Mouse (Mus musculus) heart, embryonic 13.5 days (tissue): ENCODE measurements around the gene Entpd2. TPM values are rescaled to one million over a fixed set of nuclear protein-coding genes. Genes with fewer than 3 reads are reported as not detected.

Experiments used
- ATAC-seq: fragments of 200-750 bp; cut with Nextera tagmentation; 2 replicates; pipeline ENCODE4 v1.8.0; 2017; ENCODE audit warnings: moderate TSS enrichment; ENCODE audit not compliant: insufficient number of reproducible peaks, low FRiP score, low TSS enrichment; ENCODE audit errors: extremely low read depth
- H3K27ac ChIP-seq: fragments of 300-500 bp; sonication (generic); replicated peaks from 2 replicates; pipeline ENCODE4 v1.5.1; 2015; ENCODE audit warnings: moderate library complexity, mild to moderate bottlenecking, inconsistent platforms
- H3K27me3 ChIP-seq: fragments of 300-500 bp; sonication (generic); replicated peaks from 2 replicates; pipeline ENCODE4 v1.6.1; 2015; ENCODE audit warnings: mild to moderate bottlenecking, inconsistent platforms
- H3K36me3 ChIP-seq: fragments of 300-500 bp; sonication (generic); 2 replicates; pipeline ENCODE4 v1.6.1; 2015; ENCODE audit warnings: mild to moderate bottlenecking, inconsistent platforms
- H3K4me1 ChIP-seq: fragments of 300-500 bp; sonication (generic); 2 replicates; pipeline ENCODE4 v1.6.1; 2015; ENCODE audit warnings: inconsistent platforms
- H3K4me2 ChIP-seq: fragments of 300-500 bp; sonication (generic); 2 replicates; pipeline ENCODE4 v1.6.1; 2015; ENCODE audit warnings: inconsistent platforms, mild to moderate bottlenecking, moderate library complexity
- H3K4me3 ChIP-seq: fragments of 300-500 bp; sonication (generic); 2 replicates; pipeline ENCODE4 v1.5.1; 2015; ENCODE audit warnings: moderate library complexity, mild to moderate bottlenecking, inconsistent platforms
- H3K9ac ChIP-seq: fragments of 300-500 bp; sonication (generic); 2 replicates; pipeline ENCODE4 v1.6.1; 2015; ENCODE audit warnings: inconsistent platforms, mild to moderate bottlenecking, moderate library complexity
- H3K9me3 ChIP-seq: fragments of 300-500 bp; sonication (generic); 2 replicates; pipeline ENCODE4 v1.6.1; 2016; ENCODE audit warnings: inconsistent platforms
- WGBS: fragments of 180-500 bp; shearing (Covaris S2); methylation state at CpG from one replicate; pipeline ENCODE4 v1.1.7; 2015; ENCODE audit warnings: mixed read lengths; 5-methylcytosine and 5-hydroxymethylcytosine counted together
- polyA plus RNA-seq: library from polyadenylated mRNA; unstranded; fragments of >200 nt; fragmentation: Nextera tagmentation; extraction: Ambion mirVana; gene quantifications from 2 replicates; pipeline ENCODE4 v1.2.1, GENCODE M21; 2015

Gene Entpd2
- polyA plus RNA-seq, 1 experiment from 2014 or later = 0.51 TPM

GRCm38 (mm10) chr2:25364761-25365090 is 30.9 kb upstream of the Entpd2 start:
- H3K9ac ChIP-seq = peak overlapping the region; percentile 87
- ATAC-seq = no peak
- H3K4me3 ChIP-seq = peak overlapping the region; percentile 71
- no peaks in the 10 kb centered on the region for H3K9me3 ChIP-seq
- peaks cover 10% of the 10 kb centered on the region for H3K4me1 ChIP-seq
- H3K4me2 ChIP-seq = peak overlapping the region; percentile 96
- WGBS = 32% methylated on average over 9 of the region's 9 CpGs
- 0 out of 2 replicates have a peak, but pooled peaks cover 3% of the 10 kb centered on the region for H3K36me3 ChIP-seq
- H3K27me3 ChIP-seq = peaks cover 48% of the 10 kb centered on the region
- no peak overlapping the region for H3K27ac ChIP-seq

DNA sequence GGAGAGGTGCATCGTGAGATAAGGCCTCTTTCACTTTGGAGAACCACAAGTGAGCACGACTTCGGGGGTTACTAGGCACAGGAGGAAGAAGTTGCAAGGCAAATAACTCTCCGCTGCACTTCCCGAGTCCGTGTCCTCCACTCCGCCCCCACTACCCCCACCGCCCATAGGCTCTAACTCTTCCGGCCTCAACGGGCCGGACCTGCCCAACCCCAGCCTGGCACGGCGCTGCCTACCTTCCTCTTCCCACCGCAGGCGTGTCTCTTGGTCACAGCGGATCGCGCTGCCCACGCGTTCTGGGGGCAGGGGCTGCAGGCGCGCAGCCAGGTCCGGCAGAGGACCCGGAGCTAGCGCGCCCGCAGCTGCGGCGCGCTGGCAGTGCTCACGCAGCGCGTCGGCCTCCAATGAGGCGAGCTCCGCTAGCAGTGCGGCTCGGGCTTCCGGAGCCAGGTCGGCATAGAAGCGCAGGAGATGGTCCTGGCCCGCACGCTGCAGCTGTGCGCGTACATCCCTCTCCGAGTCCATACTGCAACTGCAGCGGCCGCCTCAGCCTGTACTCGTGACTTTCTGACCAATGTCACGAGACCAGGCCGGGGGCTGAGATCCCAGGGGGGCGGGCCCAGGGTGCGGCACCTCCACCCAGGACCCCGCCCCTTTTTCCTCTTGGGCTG is 30.4 kb upstream of the Entpd2 start, which contains the start of gene Uap1l1:
TSS of gene Uap1l1 (minus strand) at position 592 of the 671 bp plus-strand sequence.
- H3K4me3 ChIP-seq = peak within 1 kb of the TSS; percentile 71
- H3K9me3 ChIP-seq = no peaks in the 10 kb centered on the region
- WGBS = under 1% methylated on average over 54 of the region's 54 CpGs
- no peaks in the 10 kb centered on the region for H3K36me3 ChIP-seq
- peak within 1 kb of the TSS; percentile 96 for H3K4me2 ChIP-seq
- peaks cover 10% of the 10 kb centered on the region for H3K4me1 ChIP-seq
- peak within 1 kb of the TSS; percentile 87 for H3K9ac ChIP-seq
- H3K27me3 ChIP-seq = peaks cover 52% of the 10 kb centered on the region
- no peak within 1 kb of the TSS; the same call in 1 of the 2 replicates for H3K27ac ChIP-seq
- ATAC-seq = peak; percentile 77

- H3K4me2 ChIP-seq = no peak overlapping the region
- peaks cover 31% of the 10 kb centered on the region for H3K4me1 ChIP-seq
- no peaks in the 10 kb centered on the region for H3K9me3 ChIP-seq
- no peak overlapping the region for H3K4me3 ChIP-seq
- 67% methylated on average over 3 of the region's 3 CpGs for WGBS
- H3K27ac ChIP-seq = no peak overlapping the region
- ATAC-seq = no peak
- peaks cover 49% of the 10 kb centered on the region for H3K27me3 ChIP-seq
- peaks cover 3% of the 10 kb centered on the region for H3K36me3 ChIP-seq
- H3K9ac ChIP-seq = no peak overlapping the region
These were observed 25.7 kb upstream of the Entpd2 start for GRCm38 (mm10) chr2:25369996-25370395.

DNA sequence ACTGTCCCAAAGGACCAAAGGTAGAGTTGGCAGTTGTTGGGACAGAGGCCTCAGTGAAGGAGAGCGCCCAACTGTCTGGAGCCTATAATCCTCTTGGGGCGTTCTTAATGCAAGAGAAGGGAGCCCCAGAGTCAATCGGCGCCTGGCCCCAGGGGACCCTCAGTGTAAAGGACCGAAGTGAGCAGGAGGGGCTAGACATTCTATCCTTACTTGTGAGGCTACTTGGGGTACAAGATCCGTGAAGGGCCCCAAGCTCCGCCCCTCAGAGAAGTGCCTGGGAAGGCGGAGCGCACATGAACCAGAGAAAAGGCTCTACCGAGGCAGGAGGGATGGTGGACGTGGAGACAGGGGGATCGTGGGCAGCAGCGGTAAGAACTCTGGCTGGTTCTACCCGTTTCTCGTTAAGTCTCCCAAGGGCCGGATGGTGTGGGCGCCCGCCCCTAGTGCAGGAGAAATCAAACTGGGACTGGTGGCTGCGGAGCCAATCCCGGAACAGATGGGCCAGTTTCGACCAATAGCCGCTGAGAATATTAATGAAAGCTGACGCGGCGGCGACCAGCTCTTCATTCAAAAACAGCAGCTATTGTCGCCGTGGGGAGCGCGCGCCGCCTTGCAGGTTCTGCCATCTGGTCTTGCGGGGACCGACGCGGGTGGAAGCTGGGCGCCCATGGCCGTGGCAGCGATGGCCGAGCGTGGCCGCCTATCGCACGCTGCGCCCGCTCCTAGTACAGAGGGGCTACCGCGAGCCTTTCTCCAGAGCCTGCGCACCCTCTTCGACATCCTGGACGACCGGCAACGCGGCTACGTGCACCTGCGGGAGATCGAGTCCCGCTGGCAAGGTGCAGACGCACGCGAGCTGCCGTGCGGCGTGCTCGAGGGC is 23.7 kb upstream of the Entpd2 start, which contains the start of gene Sapcd2:
TSS of gene Sapcd2 (plus strand) at position 558 of the 880 bp plus-strand sequence.
- ATAC-seq = peak; percentile 68; the same call in 1 of the 2 replicates
- WGBS = 1% methylated on average over 65 of the region's 65 CpGs
- peaks cover 27% of the 10 kb centered on the region for H3K4me1 ChIP-seq
- peak within 1 kb of the TSS; percentile 51 for H3K27ac ChIP-seq
- peak within 1 kb of the TSS; percentile 86 for H3K9ac ChIP-seq
- H3K27me3 ChIP-seq = peaks cover 38% of the 10 kb centered on the region
- peak within 1 kb of the TSS; percentile 76 for H3K4me3 ChIP-seq
- H3K4me2 ChIP-seq = peak within 1 kb of the TSS; percentile 96
- H3K36me3 ChIP-seq = peaks cover 17% of the 10 kb centered on the region
- H3K9me3 ChIP-seq = no peaks in the 10 kb centered on the region

DNA sequence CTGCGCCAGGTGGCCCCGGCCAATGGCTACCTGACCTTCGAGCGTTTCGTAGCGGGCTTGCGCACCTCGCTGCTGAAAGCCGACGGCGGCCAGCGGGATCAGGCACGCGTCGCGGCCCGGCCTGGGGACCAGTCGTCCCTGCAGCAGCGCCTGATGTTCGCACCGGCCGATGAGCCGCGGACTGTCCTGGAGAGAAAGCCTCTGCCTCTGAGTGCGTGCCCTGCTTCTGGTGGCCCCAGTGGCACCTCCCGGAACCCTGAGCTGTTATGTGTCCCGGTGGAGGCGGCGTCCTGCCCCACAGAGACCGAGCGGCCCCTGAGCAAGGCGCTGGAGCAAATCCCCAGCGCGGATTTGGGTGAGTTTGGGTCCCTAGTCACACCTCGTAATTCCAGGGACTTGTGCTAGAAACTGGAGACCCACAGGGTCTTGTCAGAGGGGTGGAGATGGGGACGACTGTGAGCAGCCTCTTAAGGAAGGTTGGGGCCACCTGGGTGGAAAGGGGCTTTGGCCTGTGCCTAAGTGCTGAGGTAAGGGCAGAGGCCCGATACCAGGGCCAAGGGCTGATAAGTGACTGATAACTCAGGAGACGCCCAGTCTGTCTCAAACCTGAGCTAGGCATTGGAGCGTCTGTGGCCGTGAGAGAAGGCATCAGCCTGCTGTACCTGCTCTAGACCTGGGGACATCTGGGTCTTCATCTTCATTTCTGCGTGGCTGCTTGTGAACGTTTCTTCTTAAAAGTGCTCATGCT is 22.9 kb upstream of the Entpd2 start:
- peaks cover 26% of the 10 kb centered on the region for H3K36me3 ChIP-seq
- H3K27me3 ChIP-seq = peaks cover 32% of the 10 kb centered on the region
- peak; percentile 11; the same call in 1 of the 2 replicates for ATAC-seq
- peak overlapping the region; percentile 76 for H3K4me3 ChIP-seq
- H3K27ac ChIP-seq = no peak overlapping the region; the same call in 1 of the 2 replicates
- H3K9me3 ChIP-seq = no peaks in the 10 kb centered on the region
- WGBS = 3% methylated on average over 42 of the region's 42 CpGs
- H3K4me1 ChIP-seq = peaks cover 27% of the 10 kb centered on the region
- peak overlapping the region; percentile 86 for H3K9ac ChIP-seq
- H3K4me2 ChIP-seq = peak overlapping the region; percentile 96

DNA sequence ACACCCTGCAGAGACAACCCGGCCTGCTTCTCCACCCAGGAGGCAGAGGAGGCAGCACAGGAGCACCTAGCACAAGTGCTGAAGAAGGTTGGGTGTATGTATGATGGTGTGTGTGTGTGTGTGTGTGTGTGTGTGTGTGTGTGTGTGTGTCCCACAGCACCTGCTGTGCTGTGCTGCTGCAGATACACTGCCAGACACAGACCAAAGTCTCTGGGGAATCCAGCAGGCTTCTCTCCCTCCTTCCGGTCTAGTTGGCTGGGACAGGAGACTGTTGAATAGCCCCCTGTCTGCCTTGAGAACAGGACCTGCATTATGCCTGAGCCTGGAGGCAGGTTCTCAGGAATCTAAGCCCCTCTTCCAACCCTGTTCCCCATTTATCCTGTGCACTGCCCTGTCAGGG is 22.2 kb upstream of the Entpd2 start:
- 64% methylated on average over 2 of the region's 2 CpGs for WGBS
- ATAC-seq = no peak
- Histone ChIP-seq H3K9me3 (no peaks in the 10 kb centered on the region), H3K27ac (no peak overlapping the region), H3K4me2 (peak overlapping the region; percentile 96), H3K36me3 (peaks cover 31% of the 10 kb centered on the region), H3K9ac (peak overlapping the region; percentile 86), H3K27me3 (peaks cover 27% of the 10 kb centered on the region), H3K4me1 (peaks cover 27% of the 10 kb centered on the region), H3K4me3 (peak overlapping the region; percentile 76)

GRCm38 (mm10) chr2:25376589-25376988 is 19.1 kb upstream of the Entpd2 start:
- Histone ChIP-seq H3K4me2 (no peak overlapping the region), H3K9ac (no peak overlapping the region), H3K9me3 (no peaks in the 10 kb centered on the region), H3K36me3 (peaks cover 33% of the 10 kb centered on the region), H3K27ac (no peak overlapping the region), H3K4me3 (no peak overlapping the region), H3K27me3 (peaks cover 13% of the 10 kb centered on the region), H3K4me1 (peaks cover 23% of the 10 kb centered on the region)
- ATAC-seq = no peak
- WGBS = 57% methylated on average over 4 of the region's 4 CpGs

DNA sequence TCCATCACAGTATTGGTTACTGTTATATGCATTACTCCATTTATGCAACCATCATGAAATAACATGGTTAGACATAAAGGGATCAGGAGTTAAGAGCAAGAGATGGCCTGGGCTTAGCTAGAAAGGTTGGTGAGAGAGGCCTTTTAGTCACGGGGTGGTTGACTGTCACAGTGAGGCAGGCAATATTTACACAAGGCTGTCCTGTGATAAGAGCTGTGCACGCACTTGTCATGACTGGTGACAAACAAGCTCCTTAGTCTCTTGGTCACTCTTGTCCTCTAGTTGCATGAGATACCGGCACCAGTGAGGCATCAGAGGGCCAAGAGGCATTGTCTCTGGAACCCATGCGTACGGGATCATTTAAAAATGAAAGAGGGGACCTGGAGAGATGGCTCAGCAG is 11.2 kb upstream of the Entpd2 start:
- no peak for ATAC-seq
- H3K27me3 ChIP-seq = peaks cover 25% of the 10 kb centered on the region; the same call in 1 of the 2 replicates
- no peaks in the 10 kb centered on the region for H3K9me3 ChIP-seq
- 53% methylated on average over 5 of the region's 5 CpGs for WGBS
- H3K4me1 ChIP-seq = no peaks in the 10 kb centered on the region
- no peak overlapping the region for H3K4me2 ChIP-seq
- H3K27ac ChIP-seq = no peak overlapping the region
- no peaks in the 10 kb centered on the region for H3K36me3 ChIP-seq
- no peak overlapping the region for H3K9ac ChIP-seq
- H3K4me3 ChIP-seq = no peak overlapping the region

DNA sequence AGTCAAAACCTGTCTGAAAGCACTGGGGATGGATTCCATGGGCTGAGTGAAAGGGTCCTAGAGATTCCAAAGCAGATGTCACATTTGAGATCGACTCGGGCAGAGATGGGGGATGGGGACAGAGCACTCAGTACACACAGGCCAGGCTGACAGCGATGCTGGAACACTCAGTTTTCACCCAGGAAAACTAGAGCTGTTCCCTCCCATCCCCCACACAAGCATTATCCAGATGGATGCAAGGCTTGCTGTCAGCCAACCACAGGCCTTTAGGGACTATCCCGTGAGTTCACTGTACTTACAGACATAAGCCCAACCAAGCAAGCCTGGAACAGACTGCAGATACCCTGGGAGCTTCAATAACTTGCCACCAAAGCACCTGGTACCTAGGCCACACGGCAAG is 4.4 kb upstream of the Entpd2 start:
- ATAC-seq = no peak
- H3K4me3 ChIP-seq = no peak overlapping the region
- H3K27me3 ChIP-seq = peaks cover 58% of the 10 kb centered on the region
- H3K4me1 ChIP-seq = peaks cover 22% of the 10 kb centered on the region
- H3K9me3 ChIP-seq = no peaks in the 10 kb centered on the region
- 57% methylated on average over 5 of the region's 5 CpGs for WGBS
- H3K4me2 ChIP-seq = no peak overlapping the region
- H3K36me3 ChIP-seq = no peaks in the 10 kb centered on the region
- no peak overlapping the region for H3K9ac ChIP-seq
- no peak overlapping the region for H3K27ac ChIP-seq

GRCm38 (mm10) chr2:25394281-25395221 is 1.1 kb upstream of the Entpd2 start:
- no peak for ATAC-seq

More at GRCm38 (mm10) chr2:25394281-25395221, 1.1 kb upstream of the Entpd2 start:
- H3K36me3 ChIP-seq = no peaks in the 10 kb centered on the region
- no peak overlapping the region for H3K4me3 ChIP-seq
- peaks cover 24% of the 10 kb centered on the region for H3K4me1 ChIP-seq
- H3K4me2 ChIP-seq = no peak overlapping the region
- 37% methylated on average over 3 of the region's 3 CpGs for WGBS
- H3K27ac ChIP-seq = no peak overlapping the region
- H3K9ac ChIP-seq = no peak overlapping the region
- no peaks in the 10 kb centered on the region for H3K9me3 ChIP-seq
- H3K27me3 ChIP-seq = peaks cover 78% of the 10 kb centered on the region
